Mouse (Mus musculus) lung, adult 2 months (tissue): Measurements from ENCODE around the gene Cdx2. TPM values are rescaled to one million over a fixed set of nuclear protein-coding genes. Genes with fewer than 3 reads are reported as not detected.

Source experiments
- DNase-seq: peaks from one replicate; pipeline ENCODE4 v3.0.0; 2022
- H3K4me1 ChIP-seq: fragments of 200-500 bp; 2 replicates; pipeline ENCODE4 v1.6.1; 2011; ENCODE audit warnings: low read length; ENCODE audit not compliant: control insufficient read depth, insufficient read depth
- H3K4me3 ChIP-seq: fragments of 200-500 bp; replicated peaks from 2 replicates; pipeline ENCODE3; 2011; ENCODE audit warnings: low read depth, mild to moderate bottlenecking, control low read depth, low read length; ENCODE audit errors: extremely low read depth
- CTCF ChIP-seq: fragments of 200-500 bp; IDR thresholded peaks from 2 replicates; pipeline ENCODE4 v1.5.1; 2011; ENCODE audit warnings: mild to moderate bottlenecking, low read length, control low read depth; ENCODE audit not compliant: insufficient read depth
- POLR2A ChIP-seq: fragments of 200-500 bp; IDR thresholded peaks from 2 replicates; pipeline ENCODE4 v1.6.1; 2011; ENCODE audit warnings: low read depth, mild to moderate bottlenecking, control low read depth, low read length, borderline replicate concordance; ENCODE audit errors: extremely low read depth
- WGBS: fragments of 180-500 bp; shearing (Covaris S2); methylation state at CpG from one replicate; pipeline ENCODE4 v1.1.7; 2018; 5-methylcytosine and 5-hydroxymethylcytosine counted together
- polyA plus RNA-seq: library from polyadenylated mRNA; depleted of rRNA; stranded (reverse); fragments of >200 nt; gene quantifications from 2 replicates; pipeline ENCODE4 v1.2.3, GENCODE M21; 2012; rRNA removed

Gene Cdx2
- polyA plus RNA-seq, 1 experiment, result not detected

DNA sequence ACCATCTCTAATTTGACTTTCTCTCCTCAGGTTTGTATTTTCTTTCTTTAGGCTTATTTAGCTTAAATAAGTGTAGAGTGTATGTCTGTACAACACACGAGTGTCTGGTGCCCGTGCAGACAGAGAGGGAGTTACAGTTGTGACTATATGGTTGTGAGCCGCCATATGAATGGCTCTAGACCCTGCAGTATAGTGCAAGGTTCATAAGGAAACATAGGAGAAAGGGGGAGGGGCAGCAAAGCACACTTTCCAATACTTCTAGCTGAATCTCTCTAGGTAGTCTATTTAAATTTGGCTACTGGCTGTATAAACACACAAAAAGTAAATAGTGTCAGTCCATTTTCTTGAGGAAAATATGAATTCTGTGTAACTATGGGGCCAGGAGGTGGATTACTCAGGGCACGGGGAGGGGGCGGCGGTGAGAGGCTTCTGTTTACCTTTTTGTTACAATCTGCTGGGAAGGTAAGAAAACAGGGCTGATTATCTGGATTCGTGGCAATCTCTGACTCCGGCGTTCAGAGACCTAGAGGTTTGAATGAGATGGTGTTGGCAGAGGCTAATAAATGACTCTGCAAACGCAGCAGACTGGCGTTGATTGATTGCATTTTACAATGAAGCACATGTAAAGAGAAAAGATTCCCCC lies 45.0 kb downstream of the Cdx2 start:
- no peak for DNase-seq
- Histone ChIP-seq H3K4me3 (no peak overlapping the region), H3K4me1 (no peaks in the 10 kb centered on the region)
- WGBS, result 33% methylated on average over 11 of the region's 11 CpGs
- TF ChIP-seq CTCF (no peak), POLR2A (no peak)

DNA sequence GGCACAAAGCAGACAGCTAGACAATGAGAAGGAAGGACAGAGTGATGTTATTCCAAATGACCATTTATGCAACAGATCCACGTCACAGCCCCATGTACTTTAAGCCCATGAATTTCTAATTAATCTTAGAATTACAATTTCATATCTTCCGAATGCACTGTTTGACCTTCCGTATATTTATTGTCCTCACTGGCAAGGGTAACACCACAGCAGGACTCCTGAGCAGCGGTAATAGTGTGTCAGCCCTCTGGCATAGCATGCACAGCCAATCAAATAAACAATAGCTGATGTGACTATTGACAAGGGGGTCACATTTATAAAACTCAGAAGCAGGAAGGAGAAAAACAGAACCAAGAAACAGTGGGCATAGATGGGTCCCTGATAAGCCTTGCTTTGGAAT lies 46.3 kb downstream of the Cdx2 start:
- Histone ChIP-seq H3K4me1 (no peaks in the 10 kb centered on the region), H3K4me3 (no peak overlapping the region)
- no peak for TF ChIP-seq CTCF
- no peak for TF ChIP-seq POLR2A
- no peak for DNase-seq
- WGBS, result 62% methylated on average over 4 of the region's 4 CpGs

- no peak for DNase-seq
- H3K4me1 ChIP-seq, result no peaks in the 10 kb centered on the region
- TF ChIP-seq CTCF, result no peak
- no peak for TF ChIP-seq POLR2A
- H3K4me3 ChIP-seq, result no peak overlapping the region
- 85% methylated on average over 1 of the region's 1 CpGs for WGBS
Measured at GRCm38 (mm10) chr5:147260189-147260588, 46.9 kb downstream of the Cdx2 start.

Other genes starting within 250 kb of the Cdx2 start
- gene Lnx2, start 230.7 kb downstream of the Cdx2 start, polyA plus RNA-seq, result 57.3 and 80.7 TPM in 2 replicates
- 31.6 and 36.8 TPM in 2 replicates for gene Polr1d, start 230.2 kb downstream of the Cdx2 start, polyA plus RNA-seq
- not detected in 2 replicates for gene Gsx1, start 118.6 kb downstream of the Cdx2 start, polyA plus RNA-seq
- not detected in 2 replicates for gene Pdx1, start 37.3 kb downstream of the Cdx2 start, polyA plus RNA-seq
- gene Urad, start 15.2 kb upstream of the Cdx2 start, polyA plus RNA-seq, result not detected in 2 replicates
- gene Flt3, start 93.2 kb upstream of the Cdx2 start, polyA plus RNA-seq, result 1.4 and 1.7 TPM in 2 replicates
- gene Pan3, start 122.9 kb upstream of the Cdx2 start, polyA plus RNA-seq, result 23.7 and 38.0 TPM in 2 replicates